Mouse (Mus musculus) limb, embryonic 10.5 days (tissue): ENCODE results near the gene Camta1. TPM values are rescaled to one million over a fixed set of nuclear protein-coding genes. Genes with fewer than 3 reads are reported as not detected.

ENCODE experiments used
- DNase-seq: peaks from one replicate; pipeline ENCODE4 v3.0.0-alpha.2; 2017; ENCODE audit warnings: low spot score
- H3K27ac ChIP-seq: fragments of 300-500 bp; sonication (generic); 2 replicates; pipeline ENCODE4 v1.5.1; 2016; ENCODE audit warnings: mild to moderate bottlenecking
- H3K27me3 ChIP-seq: fragments of 300-500 bp; sonication (generic); 2 replicates; pipeline ENCODE4 v1.6.1; 2016; ENCODE audit warnings: low read depth, mild to moderate bottlenecking; ENCODE audit not compliant: poor library complexity, severe bottlenecking
- H3K36me3 ChIP-seq: fragments of 300-500 bp; sonication (generic); 2 replicates; pipeline ENCODE4 v1.6.1; 2016; ENCODE audit warnings: mild to moderate bottlenecking, moderate library complexity
- H3K4me1 ChIP-seq: fragments of 300-500 bp; sonication (generic); 2 replicates; pipeline ENCODE4 v1.6.1; 2016
- H3K4me3 ChIP-seq: fragments of 300-500 bp; sonication (generic); 2 replicates; pipeline ENCODE4 v1.5.1; 2016; ENCODE audit warnings: mild to moderate bottlenecking, moderate library complexity
- H3K9me3 ChIP-seq: fragments of 300-500 bp; sonication (generic); replicated peaks from 2 replicates; pipeline ENCODE4 v1.6.1; 2016; ENCODE audit warnings: mild to moderate bottlenecking
- WGBS: fragments of 180-500 bp; shearing (Covaris S2); methylation state at CpG from one replicate; pipeline ENCODE4 v1.1.7; 2016; 5-methylcytosine and 5-hydroxymethylcytosine counted together
- polyA plus RNA-seq: library from polyadenylated mRNA; unstranded; fragments of >200 nt; fragmentation: Nextera tagmentation; extraction: Ambion mirVana; gene quantifications from 2 replicates; pipeline ENCODE4 v1.2.1, GENCODE M21; 2016

The Camta1 gene
- polyA plus RNA-seq, 1 experiment from 2014 or later, result 102 TPM

GRCm38 (mm10) chr4:151569586-151569985, 292.1 kb downstream of the Camta1 start:
- no peaks in the 10 kb centered on the region for H3K9me3 ChIP-seq
- H3K27ac ChIP-seq, result no peak overlapping the region
- no peaks in the 10 kb centered on the region for H3K36me3 ChIP-seq
- H3K4me1 ChIP-seq, result peaks cover 19% of the 10 kb centered on the region
- no peak for DNase-seq
- 79% methylated on average over 3 of the region's 3 CpGs for WGBS
- no peak overlapping the region for H3K4me3 ChIP-seq
- H3K27me3 ChIP-seq, result no peaks in the 10 kb centered on the region

- H3K9me3 ChIP-seq, result no peaks in the 10 kb centered on the region
- no peak for DNase-seq
- 70% methylated on average over 7 of the region's 7 CpGs for WGBS
- H3K27ac ChIP-seq, result no peak overlapping the region
- no peak overlapping the region for H3K4me3 ChIP-seq
- H3K27me3 ChIP-seq, result no peaks in the 10 kb centered on the region
- H3K36me3 ChIP-seq, result no peaks in the 10 kb centered on the region
- peaks cover 22% of the 10 kb centered on the region for H3K4me1 ChIP-seq
Observed at GRCm38 (mm10) chr4:151568887-151569286, 292.8 kb downstream of the Camta1 start.

GRCm38 (mm10) chr4:151567105-151567504, 294.6 kb downstream of the Camta1 start:
- Histone ChIP-seq H3K27me3 (no peaks in the 10 kb centered on the region), H3K4me1 (peaks cover 22% of the 10 kb centered on the region), H3K27ac (no peak overlapping the region), H3K9me3 (no peaks in the 10 kb centered on the region), H3K4me3 (no peak overlapping the region), H3K36me3 (no peaks in the 10 kb centered on the region)
- 82% methylated on average over 4 of the region's 4 CpGs for WGBS
- DNase-seq, result no peak

- no peak for DNase-seq
- H3K4me1 ChIP-seq, result peaks cover 30% of the 10 kb centered on the region
- no peaks in the 10 kb centered on the region for H3K36me3 ChIP-seq
- no peaks in the 10 kb centered on the region for H3K9me3 ChIP-seq
- H3K4me3 ChIP-seq, result no peak overlapping the region
- H3K27me3 ChIP-seq, result peaks cover 6% of the 10 kb centered on the region; the same call in 1 of the 2 replicates
- H3K27ac ChIP-seq, result no peak overlapping the region
- 90% methylated on average over 9 of the region's 9 CpGs for WGBS
Observed at GRCm38 (mm10) chr4:151555505-151555904, 306.2 kb downstream of the Camta1 start.

- no peak overlapping the region for H3K4me3 ChIP-seq
- no peak for DNase-seq
- H3K36me3 ChIP-seq, result no peaks in the 10 kb centered on the region
- peaks cover 11% of the 10 kb centered on the region; the same call in 1 of the 2 replicates for H3K27me3 ChIP-seq
- 72% methylated on average over 10 of the region's 10 CpGs for WGBS
- H3K27ac ChIP-seq, result no peak overlapping the region
- no peaks in the 10 kb centered on the region for H3K9me3 ChIP-seq
- peaks cover 26% of the 10 kb centered on the region for H3K4me1 ChIP-seq
Observed at GRCm38 (mm10) chr4:151549523-151549922, 312.2 kb downstream of the Camta1 start.

- no peak overlapping the region for H3K4me3 ChIP-seq
- H3K9me3 ChIP-seq, result no peaks in the 10 kb centered on the region
- no peaks in the 10 kb centered on the region for H3K36me3 ChIP-seq
- no peak overlapping the region for H3K27ac ChIP-seq
- no peak for DNase-seq
- 0 out of 2 replicates have a peak, but pooled peaks cover 5% of the 10 kb centered on the region for H3K27me3 ChIP-seq
- H3K4me1 ChIP-seq, result peaks cover 16% of the 10 kb centered on the region
- WGBS, result 95% methylated on average over 3 of the region's 3 CpGs
Observed at GRCm38 (mm10) chr4:151545452-151545851, 316.2 kb downstream of the Camta1 start.

GRCm38 (mm10) chr4:151544191-151544590, 317.5 kb downstream of the Camta1 start:
- 54% methylated on average over 5 of the region's 5 CpGs for WGBS
- no peak for DNase-seq
- H3K27ac ChIP-seq, result no peak overlapping the region
- H3K36me3 ChIP-seq, result no peaks in the 10 kb centered on the region
- H3K4me3 ChIP-seq, result no peak overlapping the region
- H3K27me3 ChIP-seq, result no peaks in the 10 kb centered on the region
- peaks cover 12% of the 10 kb centered on the region for H3K4me1 ChIP-seq
- no peaks in the 10 kb centered on the region for H3K9me3 ChIP-seq

- Histone ChIP-seq H3K4me3 (no peak overlapping the region), H3K27me3 (no peaks in the 10 kb centered on the region; the same call in 1 of the 2 replicates), H3K27ac (no peak overlapping the region), H3K36me3 (no peaks in the 10 kb centered on the region), H3K9me3 (no peaks in the 10 kb centered on the region), H3K4me1 (peaks cover 32% of the 10 kb centered on the region)
- WGBS, result 64% methylated on average over 6 of the region's 6 CpGs
- no peak for DNase-seq
Observed at GRCm38 (mm10) chr4:151540546-151540945, 321.1 kb downstream of the Camta1 start.

GRCm38 (mm10) chr4:151539881-151540280, 321.8 kb downstream of the Camta1 start:
- DNase-seq, result no peak
- Histone ChIP-seq H3K4me1 (peaks cover 36% of the 10 kb centered on the region), H3K27ac (no peak overlapping the region), H3K9me3 (no peaks in the 10 kb centered on the region), H3K27me3 (no peaks in the 10 kb centered on the region; the same call in 1 of the 2 replicates), H3K4me3 (no peak overlapping the region), H3K36me3 (no peaks in the 10 kb centered on the region)
- WGBS, result 77% methylated on average over 5 of the region's 5 CpGs

GRCm38 (mm10) chr4:151539167-151539525, 322.5 kb downstream of the Camta1 start:
- WGBS, result 70% methylated on average over 10 of the region's 10 CpGs
- Histone ChIP-seq H3K36me3 (no peaks in the 10 kb centered on the region), H3K9me3 (no peaks in the 10 kb centered on the region), H3K4me1 (peaks cover 41% of the 10 kb centered on the region), H3K27ac (no peak overlapping the region), H3K27me3 (no peaks in the 10 kb centered on the region; the same call in 1 of the 2 replicates), H3K4me3 (no peak overlapping the region)
- DNase-seq, result no peak

GRCm38 (mm10) chr4:151538446-151539166, 323.1 kb downstream of the Camta1 start:
- no peaks in the 10 kb centered on the region for H3K36me3 ChIP-seq
- H3K27me3 ChIP-seq, result no peaks in the 10 kb centered on the region; the same call in 1 of the 2 replicates
- WGBS, result 66% methylated on average over 18 of the region's 18 CpGs
- no peak for DNase-seq
- H3K4me1 ChIP-seq, result peaks cover 46% of the 10 kb centered on the region
- H3K9me3 ChIP-seq, result no peaks in the 10 kb centered on the region
- H3K27ac ChIP-seq, result no peak overlapping the region
- H3K4me3 ChIP-seq, result no peak overlapping the region

GRCm38 (mm10) chr4:151535916-151536450, 325.7 kb downstream of the Camta1 start:
- no peak overlapping the region for H3K27ac ChIP-seq
- H3K4me1 ChIP-seq, result peaks cover 52% of the 10 kb centered on the region
- H3K27me3 ChIP-seq, result no peaks in the 10 kb centered on the region; the same call in 1 of the 2 replicates
- no peak for DNase-seq
- H3K4me3 ChIP-seq, result no peak overlapping the region
- no peaks in the 10 kb centered on the region for H3K9me3 ChIP-seq
- H3K36me3 ChIP-seq, result no peaks in the 10 kb centered on the region
- 58% methylated on average over 9 of the region's 9 CpGs for WGBS

GRCm38 (mm10) chr4:151533451-151533850, 328.2 kb downstream of the Camta1 start:
- Histone ChIP-seq H3K4me1 (peaks cover 42% of the 10 kb centered on the region), H3K36me3 (no peaks in the 10 kb centered on the region), H3K27ac (no peak overlapping the region), H3K27me3 (no peaks in the 10 kb centered on the region; the same call in 1 of the 2 replicates), H3K4me3 (no peak overlapping the region), H3K9me3 (no peaks in the 10 kb centered on the region)
- peak; percentile 49 for DNase-seq
- 49% methylated on average over 10 of the region's 10 CpGs for WGBS
